Comparison of ENCODE assay signal across 38 mouse cellular contexts in the genomic region with DNA sequence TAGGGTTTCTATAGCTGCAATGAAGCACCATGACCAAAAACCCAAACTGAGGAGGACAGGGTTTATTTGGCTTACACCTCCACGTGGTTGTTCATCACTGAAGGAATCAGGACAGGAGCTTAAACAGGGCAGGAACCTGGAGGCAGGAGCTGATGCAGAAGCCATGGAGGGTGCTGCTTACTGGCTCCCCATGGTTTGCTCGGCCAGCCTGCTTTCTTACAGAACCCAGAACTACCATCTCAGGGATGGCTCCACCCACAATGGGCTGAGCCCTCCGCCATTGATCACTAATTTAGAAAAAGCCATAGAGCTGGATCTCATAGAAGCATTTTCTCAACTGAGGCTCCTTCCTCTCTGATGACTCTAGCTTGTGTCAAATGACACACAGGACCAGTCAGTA. TPM values are rescaled to one million over a fixed set of nuclear protein-coding genes. Genes with fewer than 3 reads are reported as not detected.
DNase-seq lines count a peak whose midpoint lies in the region; ATAC-seq and TF ChIP-seq lines count a peak whose summit lies in the region.
"Had no signal": no experiment of that assay in that cellular context is flagged by ENCODE, and none has a peak within 500 bp of the region (broad histone marks: within the 10 kb centered on the region; RNA-seq: fewer than 3 reads in every experiment).

No protein-coding gene starts in this region.

- no peak for TF ChIP-seq CTCF in heart, postnatal 0 days (IDR thresholded peaks at IDR 0.05; ENCODE audit: low read depth)
- TF ChIP-seq CTCF in stomach, postnatal 0 days (IDR thresholded peaks at IDR 0.05; ENCODE audit: low read depth) = no peak

- peak overlapping the region; percentile 38 for H3K27ac ChIP-seq in heart, postnatal 0 days (ENCODE audit: low read depth)
- peak overlapping the region; percentile 77 for H3K27ac ChIP-seq in lung, embryonic 16.5 days (ENCODE audit: low read length)
- H3K27ac ChIP-seq in stomach, postnatal 0 days (replicated peaks) = 0 out of 2 replicates have a peak overlapping the region, but pooled peaks have one; percentile 8
- H3K27ac ChIP-seq: embryonic facial prominence, embryonic 12.5 days; forebrain, embryonic 10.5 days; forebrain, embryonic 15.5 days; hindbrain, embryonic 10.5 days; hindbrain, embryonic 15.5 days; liver, embryonic 14.5 days had no signal

- no peaks in the 10 kb centered on the region for H3K9me3 ChIP-seq in heart, postnatal 0 days (replicated peaks; ENCODE audit: control insufficient read depth, low read length)
- H3K9me3 ChIP-seq in lung, embryonic 16.5 days (ENCODE audit: control insufficient read depth, low read length) = no peaks in the 10 kb centered on the region
- no peaks in the 10 kb centered on the region for H3K9me3 ChIP-seq in stomach, postnatal 0 days (ENCODE audit: control insufficient read depth, low read length)
- H3K9me3 ChIP-seq: embryonic facial prominence, embryonic 12.5 days; forebrain, embryonic 15.5 days; G1E; hindbrain, embryonic 15.5 days had no signal

- DNase-seq in heart, adult 11 months = peak; percentile 90
- no peak for DNase-seq in heart, postnatal 25 days (ENCODE audit: low spot score)
- no peak for DNase-seq in heart, postnatal 0 days (ENCODE audit: low spot score)
- DNase-seq in heart, postnatal 10 days = no peak
- DNase-seq in lung, postnatal 36 days = no peak
- DNase-seq in stomach, postnatal 0 days (ENCODE audit: low spot score) = no peak
- DNase-seq: adrenal gland, postnatal 10 days; cerebellum, adult 11 months; cerebellum, adult 9-10 months; cerebellum, postnatal 36 days; embryo, embryonic 11 days; kidney, adult 18-20 months; layer of hippocampus, postnatal 36 days; liver; lung, adult 2 months; right cerebral cortex, adult 18-20 months had no signal

- no peak overlapping the region for H3K9ac ChIP-seq in heart, postnatal 0 days (replicated peaks; ENCODE audit: low read depth, low read length)
- no peak overlapping the region for H3K9ac ChIP-seq in lung, embryonic 16.5 days (ENCODE audit: low read length)
- H3K9ac ChIP-seq in stomach, postnatal 0 days (ENCODE audit: low read length) = no peak overlapping the region
- H3K9ac ChIP-seq: embryonic facial prominence, embryonic 12.5 days; forebrain, embryonic 15.5 days; hindbrain, embryonic 15.5 days; liver, embryonic 14.5 days had no signal

- no peaks in the 10 kb centered on the region for H3K27me3 ChIP-seq in heart, postnatal 0 days (ENCODE audit: control insufficient read depth, insufficient read depth, low read length)
- no peaks in the 10 kb centered on the region for H3K27me3 ChIP-seq in lung, embryonic 16.5 days (ENCODE audit: control insufficient read depth, insufficient read depth, low read depth, low read length)
- no peaks in the 10 kb centered on the region for H3K27me3 ChIP-seq in stomach, postnatal 0 days (ENCODE audit: control insufficient read depth, insufficient read depth, low read length)
- H3K27me3 ChIP-seq: embryonic facial prominence, embryonic 12.5 days; forebrain, embryonic 15.5 days; hindbrain, embryonic 15.5 days had no signal

- WGBS in heart, postnatal 0 days = 69% methylated on average over 3 of the region's 3 CpGs
- WGBS in lung, embryonic 16.5 days = 58% methylated on average over 3 of the region's 3 CpGs
- 65% methylated on average over 3 of the region's 3 CpGs for WGBS in stomach, postnatal 0 days

- peaks cover 7% of the 10 kb centered on the region for H3K4me1 ChIP-seq in heart, postnatal 0 days (ENCODE audit: control insufficient read depth, insufficient read depth)
- peaks cover 14% of the 10 kb centered on the region for H3K4me1 ChIP-seq in lung, embryonic 16.5 days (replicated peaks; ENCODE audit: control insufficient read depth, insufficient read depth, low read length)
- no peaks in the 10 kb centered on the region; the same call in 1 of the 2 replicates for H3K4me1 ChIP-seq in stomach, postnatal 0 days (replicated peaks; ENCODE audit: control insufficient read depth, insufficient read depth)
- H3K4me1 ChIP-seq: embryonic facial prominence, embryonic 12.5 days; forebrain, embryonic 15.5 days; hindbrain, embryonic 10.5 days; hindbrain, embryonic 15.5 days had no signal

- no peak overlapping the region for H3K4me3 ChIP-seq in heart, postnatal 0 days (ENCODE audit: low read depth, low read length)
- H3K4me3 ChIP-seq in lung, embryonic 16.5 days (ENCODE audit: low read length) = no peak overlapping the region
- no peak overlapping the region for H3K4me3 ChIP-seq in stomach, postnatal 0 days (ENCODE audit: low read depth, low read length)
- H3K4me3 ChIP-seq: embryonic facial prominence, embryonic 12.5 days; forebrain, embryonic 10.5 days; forebrain, embryonic 15.5 days; hindbrain, embryonic 10.5 days; hindbrain, embryonic 15.5 days had no signal

- H3K4me2 ChIP-seq in heart, postnatal 0 days (ENCODE audit: low read depth, low read length) = no peak overlapping the region
- no peak overlapping the region for H3K4me2 ChIP-seq in lung, embryonic 16.5 days (ENCODE audit: low read depth, low read length)
- no peak overlapping the region for H3K4me2 ChIP-seq in stomach, postnatal 0 days (replicated peaks; ENCODE audit: low read depth)
- H3K4me2 ChIP-seq: embryonic facial prominence, embryonic 12.5 days; forebrain, embryonic 15.5 days; heart, embryonic 11.5 days; hindbrain, embryonic 15.5 days; midbrain, embryonic 11.5 days had no signal

- intact Hi-C loops in heart, postnatal 25 days (cut with DNase I) = no loop called here
- intact Hi-C loops in heart, postnatal 10 days (cut with DNase I) = no loop called here

- TF ChIP-seq EP300 in heart, postnatal 0 days (IDR thresholded peaks at IDR 0.05; ENCODE audit: low read depth) = no peak
- TF ChIP-seq EP300 in stomach, postnatal 0 days (optimal IDR thresholded peaks at IDR 0.05) = no peak

- H3K36me3 ChIP-seq in heart, postnatal 0 days (replicated peaks; ENCODE audit: control insufficient read depth, insufficient read depth, low read length) = peaks cover 38% of the 10 kb centered on the region
- peaks cover 2% of the 10 kb centered on the region; the same call in 1 of the 2 replicates for H3K36me3 ChIP-seq in lung, embryonic 16.5 days (ENCODE audit: control insufficient read depth, insufficient read depth, low read length)
- H3K36me3 ChIP-seq in stomach, postnatal 0 days (ENCODE audit: control insufficient read depth, insufficient read depth, low read length) = no peaks in the 10 kb centered on the region
- H3K36me3 ChIP-seq: embryonic facial prominence, embryonic 12.5 days; forebrain, embryonic 10.5 days; G1E had no signal

- no peak for ATAC-seq in heart, postnatal 0 days (ENCODE audit: insufficient read depth, low read depth)
- no peak for ATAC-seq in lung, embryonic 16.5 days (ENCODE audit: low read depth)
- ATAC-seq in stomach, postnatal 0 days (ENCODE audit: low FRiP score, low TSS enrichment) = no peak
- ATAC-seq in megakaryocyte, adult 5-6 weeks (ENCODE audit: poor library complexity, severe bottlenecking) = no peak
- ATAC-seq: forebrain, embryonic 15.5 days; inflammation-experienced regulatory T-cells, adult 6 months; midbrain, embryonic 16.5 days had no signal

RNA-seq across cellular contexts. Expression of gene Zar1l, which starts 53.2 kb away (rescaled TPM):
- not detected for total RNA-seq in heart, postnatal 25 days (2021)
- not detected in 2 replicates for total RNA-seq in heart, postnatal 0 days (2014; rRNA removed; ENCODE audit: low replicate concordance)
- not detected in 2 replicates for polyA plus RNA-seq in heart, postnatal 0 days (2015; fragmentation: Nextera tagmentation; extraction: Ambion mirVana)
- total RNA-seq in heart, postnatal 10 days (2021) = not detected
- not detected in 2 replicates for polyA plus RNA-seq in lung, embryonic 16.5 days (2015; fragmentation: Nextera tagmentation; extraction: Ambion mirVana)
- polyA plus RNA-seq in stomach, postnatal 0 days (2015; fragmentation: Nextera tagmentation; extraction: Ambion mirVana) = not detected in 2 replicates
- total RNA-seq in megakaryocyte, adult 5-6 weeks (2015) = not detected in 2 replicates
- not detected in 2 replicates for total RNA-seq in megakaryocyte, adult 5-6 weeks (2017)
- total RNA-seq: adrenal gland, postnatal 10 days; G1E; gastrocnemius, adult 18-20 months; gastrocnemius, postnatal 4 days; layer of hippocampus, postnatal 36 days; neutrophil, adult 5-6 weeks had no signal
- polyA plus RNA-seq: embryonic facial prominence, embryonic 12.5 days; forebrain, embryonic 10.5 days; forebrain, embryonic 15.5 days; G1E; heart, embryonic 11.5 days; hindbrain, embryonic 10.5 days; hindbrain, embryonic 15.5 days; inflammation-experienced regulatory T-cells, adult 6 months; kidney, embryonic 16.5 days; limb, embryonic 11.5 days; liver, embryonic 14.5 days; lung, adult 2 months; midbrain, embryonic 11.5 days; midbrain, embryonic 16.5 days; neural tube, embryonic 11.5 days; spleen, adult 2 months; thymus, postnatal 0 days; urinary bladder, adult 2 months had no signal

RNA-seq across cellular contexts. Expression of gene Brca2, which starts 57.7 kb away (rescaled TPM):
- 1 to 10 TPM; 2.5 to 2.8 TPM for total RNA-seq in heart, postnatal 25 days (2021)
- 15.8 and 22.4 TPM in 2 replicates for total RNA-seq in heart, postnatal 0 days (2014; rRNA removed; ENCODE audit: low replicate concordance)
- 8.7 and 9.9 TPM in 2 replicates for polyA plus RNA-seq in heart, postnatal 0 days (2015; fragmentation: Nextera tagmentation; extraction: Ambion mirVana)
- total RNA-seq in heart, postnatal 10 days (2021) = 10 to 100 TPM in 1 of 2 experiments, 1 to 10 TPM in 1; 9.4 to 12.0 TPM
- polyA plus RNA-seq in lung, embryonic 16.5 days (2015; fragmentation: Nextera tagmentation; extraction: Ambion mirVana) = 23.4 and 27.4 TPM in 2 replicates
- 6.1 and 6.6 TPM in 2 replicates for polyA plus RNA-seq in stomach, postnatal 0 days (2015; fragmentation: Nextera tagmentation; extraction: Ambion mirVana)
- 13.6 and 19.6 TPM in 2 replicates for total RNA-seq in megakaryocyte, adult 5-6 weeks (2015)
- total RNA-seq in megakaryocyte, adult 5-6 weeks (2017) = 9.9 and 16.1 TPM in 2 replicates

Comparison
In these comparisons a context has a peak if more than half of its experiments do, and no peak if none do; other contexts are left out.
1. H3K27ac ChIP-seq: peak in every context shown above with its lines; median percentile 77 in lung, embryonic 16.5 days; 38 in heart, postnatal 0 days; 8 in stomach, postnatal 0 days.